Mouse (Mus musculus): ENCODE results near the gene Kcnj5. TPM values are rescaled to one million over a fixed set of nuclear protein-coding genes. Genes with fewer than 3 reads are reported as not detected.

The Kcnj5 gene
- polyA plus RNA-seq, 1 experiment from 2014 or later = 0.17 TPM

GRCm38 (mm10) chr9:32278052-32278451, 66.1 kb downstream of the Kcnj5 start:
- 84% methylated on average over 5 of the region's 5 CpGs for WGBS
- no peak overlapping the region for H3K9ac ChIP-seq (ENCODE audit: low read depth, low read length)
- no peaks in the 10 kb centered on the region for H3K4me1 ChIP-seq (ENCODE audit: control insufficient read depth, insufficient read depth, low read length)
- H3K27ac ChIP-seq (replicated peaks; ENCODE audit: low read depth, low read length) = no peak overlapping the region
- DNase-seq (ENCODE audit: low spot score) (no peak), ATAC-seq (ENCODE audit: low read depth) (no peak)
- H3K36me3 ChIP-seq (ENCODE audit: control insufficient read depth, insufficient read depth, low read length) = no peaks in the 10 kb centered on the region
- H3K4me2 ChIP-seq (ENCODE audit: low read depth, low read length) = no peak overlapping the region
- H3K27me3 ChIP-seq (replicated peaks; ENCODE audit: control insufficient read depth, insufficient read depth, low read length) = no peaks in the 10 kb centered on the region
- H3K9me3 ChIP-seq (ENCODE audit: control insufficient read depth, low read length) = no peaks in the 10 kb centered on the region
- H3K4me3 ChIP-seq (ENCODE audit: low read depth, low read length) = no peak overlapping the region

GRCm38 (mm10) chr9:32271896-32272444, 72.2 kb downstream of the Kcnj5 start:
- DNase-seq (ENCODE audit: low spot score) (peak; percentile 90), ATAC-seq (ENCODE audit: low read depth) (peak; percentile 78; the same call in 1 of the 2 replicates)
- H3K9me3 ChIP-seq (ENCODE audit: control insufficient read depth, low read length) = no peaks in the 10 kb centered on the region
- H3K9ac ChIP-seq (ENCODE audit: low read depth, low read length) = no peak overlapping the region
- H3K27ac ChIP-seq (replicated peaks; ENCODE audit: low read depth, low read length) = no peak overlapping the region
- no peaks in the 10 kb centered on the region for H3K36me3 ChIP-seq (ENCODE audit: control insufficient read depth, insufficient read depth, low read length)
- H3K4me2 ChIP-seq (ENCODE audit: low read depth, low read length) = no peak overlapping the region
- no peaks in the 10 kb centered on the region for H3K27me3 ChIP-seq (replicated peaks; ENCODE audit: control insufficient read depth, insufficient read depth, low read length)
- H3K4me1 ChIP-seq (ENCODE audit: control insufficient read depth, insufficient read depth, low read length) = no peaks in the 10 kb centered on the region
- no peak overlapping the region for H3K4me3 ChIP-seq (ENCODE audit: low read depth, low read length)
- 11% methylated on average over 5 of the region's 5 CpGs for WGBS

Other genes with a start within 250 kb of the Kcnj5 start
- 10.9 and 11.5 TPM in 2 replicates for gene Arhgap32, start 228.2 kb downstream of the Kcnj5 start, polyA plus RNA-seq (2014; fragmentation: Nextera tagmentation; extraction: Ambion mirVana)
- not detected in 2 replicates for gene Kcnj1, start 28.1 kb upstream of the Kcnj5 start, polyA plus RNA-seq (2014; fragmentation: Nextera tagmentation; extraction: Ambion mirVana)
- 18.8 and 22.9 TPM in 2 replicates for gene Fli1, start 198.5 kb upstream of the Kcnj5 start, polyA plus RNA-seq (2014; fragmentation: Nextera tagmentation; extraction: Ambion mirVana)

Data from embryonic facial prominence, embryonic 14.5 days (tissue).